Mouse (Mus musculus) kidney, embryonic 14.5 days (tissue): Measurements from ENCODE around the gene Vwc2l. TPM values are rescaled to one million over a fixed set of nuclear protein-coding genes. Genes with fewer than 3 reads are reported as not detected.
A peak's percentile ranks its signal among the peaks of the same experiment; 100 is the strongest.

ENCODE experiments used
- ATAC-seq: fragments of 200-750 bp; cut with Nextera tagmentation; 2 replicates; pipeline ENCODE4 v1.8.0; 2017; ENCODE audit warnings: moderate number of reproducible peaks, mild to moderate bottlenecking, moderate TSS enrichment, moderate library complexity; ENCODE audit not compliant: low FRiP score, low TSS enrichment
- H3K27ac ChIP-seq: fragments of 300-500 bp; sonication (generic); 2 replicates; pipeline ENCODE4 v1.5.1; 2014; ENCODE audit warnings: low read depth, mild to moderate bottlenecking, low read length, moderate library complexity, mixed read lengths
- H3K27me3 ChIP-seq: fragments of 300-500 bp; sonication (generic); 2 replicates; pipeline ENCODE4 v1.6.1; 2014; ENCODE audit warnings: mild to moderate bottlenecking, low read length; ENCODE audit not compliant: control insufficient read depth, insufficient read depth
- H3K36me3 ChIP-seq: fragments of 300-500 bp; sonication (generic); 2 replicates; pipeline ENCODE4 v1.6.1; 2014; ENCODE audit warnings: low read length, mixed read lengths; ENCODE audit not compliant: control insufficient read depth, insufficient read depth
- H3K4me1 ChIP-seq: fragments of 300-500 bp; sonication (generic); 2 replicates; pipeline ENCODE4 v1.6.1; 2014; ENCODE audit warnings: low read length, mixed read lengths; ENCODE audit not compliant: control insufficient read depth, insufficient read depth
- H3K4me2 ChIP-seq: fragments of 300-500 bp; sonication (generic); replicated peaks from 2 replicates; pipeline ENCODE4 v1.6.1; 2014; ENCODE audit warnings: low read depth, mild to moderate bottlenecking, low read length
- H3K4me3 ChIP-seq: fragments of 300-500 bp; sonication (generic); 2 replicates; pipeline ENCODE4 v1.5.1; 2014; ENCODE audit warnings: mild to moderate bottlenecking, low read length
- H3K9ac ChIP-seq: fragments of 300-500 bp; sonication (generic); 2 replicates; pipeline ENCODE4 v1.6.1; 2014; ENCODE audit warnings: low read depth, mild to moderate bottlenecking, low read length, moderate library complexity
- H3K9me3 ChIP-seq: fragments of 300-500 bp; sonication (generic); 2 replicates; pipeline ENCODE4 v1.6.1; 2016; ENCODE audit warnings: low read length; ENCODE audit not compliant: control insufficient read depth
- WGBS: fragments of 180-500 bp; shearing (Covaris S2); extraction: QIAGEN DNeasy Blood & Tissue Kit; methylation state at CpG from one replicate; pipeline ENCODE4 v1.1.7; 2014; 5-methylcytosine and 5-hydroxymethylcytosine counted together
- polyA plus RNA-seq: library from polyadenylated mRNA; unstranded; fragments of >200 nt; fragmentation: Nextera tagmentation; extraction: Ambion mirVana; gene quantifications from 2 replicates; pipeline ENCODE4 v1.2.1, GENCODE M21; 2014

The Vwc2l gene
- polyA plus RNA-seq, 1 experiment from 2014 or later = not detected

DNA sequence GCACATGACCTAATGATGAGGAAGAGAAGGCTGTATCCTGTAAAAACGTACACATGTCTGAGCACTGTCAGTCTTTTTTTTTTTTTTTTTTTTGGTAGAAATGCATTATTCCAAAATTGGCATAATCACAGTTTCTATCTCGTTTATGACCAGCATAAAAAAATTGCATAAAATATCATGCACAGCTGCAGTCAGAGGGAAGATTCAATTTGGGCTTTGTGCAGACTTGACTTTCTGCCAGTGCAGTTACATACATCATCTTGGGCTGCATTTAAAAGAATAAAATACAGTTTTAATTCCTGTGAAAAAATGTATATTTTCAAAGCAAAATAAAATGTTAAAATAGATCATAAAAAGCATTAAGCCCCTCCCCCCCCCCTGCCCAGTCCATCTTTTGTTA is 97.6 kb downstream of the Vwc2l start:
- Histone ChIP-seq H3K27ac (no peak overlapping the region), H3K27me3 (no peaks in the 10 kb centered on the region), H3K9me3 (no peaks in the 10 kb centered on the region), H3K4me3 (no peak overlapping the region), H3K4me1 (no peaks in the 10 kb centered on the region), H3K36me3 (no peaks in the 10 kb centered on the region), H3K9ac (no peak overlapping the region), H3K4me2 (no peak overlapping the region)
- ATAC-seq = no peak
- 58% methylated on average over 2 of the region's 2 CpGs for WGBS

DNA sequence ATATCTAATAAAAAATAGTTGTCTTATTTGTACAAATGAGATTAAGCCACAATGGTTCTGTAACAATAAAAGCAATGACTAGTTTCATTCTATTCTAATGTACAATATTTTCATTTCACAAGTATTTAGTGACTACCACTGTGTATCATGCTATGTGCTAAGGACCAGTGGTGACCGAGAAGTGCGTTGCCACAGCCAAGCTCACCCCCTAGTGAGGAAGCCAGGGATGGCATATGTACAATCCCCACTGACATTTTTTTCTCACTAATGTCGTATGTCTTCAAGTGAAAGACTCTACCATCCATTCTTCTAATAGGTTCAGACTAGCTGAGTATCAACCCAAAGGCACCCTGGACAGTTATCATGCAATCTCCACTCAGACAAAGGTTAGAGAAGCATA is 107.7 kb downstream of the Vwc2l start:
- no peaks in the 10 kb centered on the region for H3K4me1 ChIP-seq
- no peak for ATAC-seq
- no peaks in the 10 kb centered on the region for H3K27me3 ChIP-seq
- 80% methylated on average over 3 of the region's 3 CpGs for WGBS
- no peak overlapping the region for H3K9ac ChIP-seq
- no peaks in the 10 kb centered on the region for H3K36me3 ChIP-seq
- no peak overlapping the region for H3K4me2 ChIP-seq
- H3K27ac ChIP-seq = no peak overlapping the region
- no peaks in the 10 kb centered on the region for H3K9me3 ChIP-seq
- H3K4me3 ChIP-seq = no peak overlapping the region

DNA sequence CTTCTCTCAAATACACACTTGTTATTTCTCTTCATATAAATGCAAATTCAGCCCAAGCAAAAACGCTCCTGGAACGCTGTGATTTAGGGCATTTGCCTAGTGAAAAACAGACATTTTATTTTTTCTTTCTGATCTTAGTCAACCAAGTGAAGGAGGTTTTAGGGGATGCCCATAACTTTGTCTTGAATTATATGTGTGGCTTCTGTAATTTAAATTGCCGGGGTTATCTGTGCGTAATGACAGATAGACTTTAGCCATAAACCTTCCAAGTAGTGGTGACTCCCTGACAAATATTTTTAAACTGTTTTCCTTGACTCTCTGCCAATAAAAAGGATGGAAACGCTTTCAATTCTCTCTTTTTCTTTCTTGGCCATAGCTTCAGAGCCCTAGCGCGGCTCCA is 116.7 kb downstream of the Vwc2l start:
- Histone ChIP-seq H3K27ac (no peak overlapping the region), H3K27me3 (no peaks in the 10 kb centered on the region), H3K36me3 (no peaks in the 10 kb centered on the region), H3K4me1 (no peaks in the 10 kb centered on the region), H3K9ac (no peak overlapping the region), H3K9me3 (no peaks in the 10 kb centered on the region), H3K4me3 (no peak overlapping the region), H3K4me2 (no peak overlapping the region)
- WGBS = 50% methylated on average over 7 of the region's 7 CpGs
- ATAC-seq = peak; percentile 78

DNA sequence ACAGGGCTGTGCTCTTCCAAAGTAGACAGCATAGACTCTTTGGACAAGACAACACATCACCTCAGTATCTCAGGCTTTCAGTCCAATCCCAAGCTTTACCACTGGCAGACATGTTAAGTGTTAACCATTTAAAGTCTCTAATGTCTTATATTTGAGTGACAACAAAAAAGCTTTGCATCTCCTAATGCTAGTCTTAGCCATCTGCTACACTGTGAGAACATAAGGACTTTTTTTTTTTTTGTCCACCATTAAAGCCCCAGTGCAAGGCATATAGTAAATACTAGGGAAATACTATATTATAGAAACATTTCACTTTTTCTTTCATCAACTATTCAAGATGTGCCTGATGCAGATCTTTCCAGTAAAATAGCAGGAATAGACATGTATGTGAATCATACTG is 119.8 kb downstream of the Vwc2l start:
- Histone ChIP-seq H3K36me3 (no peaks in the 10 kb centered on the region), H3K4me1 (no peaks in the 10 kb centered on the region), H3K9ac (no peak overlapping the region), H3K4me2 (no peak overlapping the region), H3K27ac (no peak overlapping the region), H3K4me3 (no peak overlapping the region), H3K27me3 (no peaks in the 10 kb centered on the region), H3K9me3 (no peaks in the 10 kb centered on the region)
- ATAC-seq = no peak

DNA sequence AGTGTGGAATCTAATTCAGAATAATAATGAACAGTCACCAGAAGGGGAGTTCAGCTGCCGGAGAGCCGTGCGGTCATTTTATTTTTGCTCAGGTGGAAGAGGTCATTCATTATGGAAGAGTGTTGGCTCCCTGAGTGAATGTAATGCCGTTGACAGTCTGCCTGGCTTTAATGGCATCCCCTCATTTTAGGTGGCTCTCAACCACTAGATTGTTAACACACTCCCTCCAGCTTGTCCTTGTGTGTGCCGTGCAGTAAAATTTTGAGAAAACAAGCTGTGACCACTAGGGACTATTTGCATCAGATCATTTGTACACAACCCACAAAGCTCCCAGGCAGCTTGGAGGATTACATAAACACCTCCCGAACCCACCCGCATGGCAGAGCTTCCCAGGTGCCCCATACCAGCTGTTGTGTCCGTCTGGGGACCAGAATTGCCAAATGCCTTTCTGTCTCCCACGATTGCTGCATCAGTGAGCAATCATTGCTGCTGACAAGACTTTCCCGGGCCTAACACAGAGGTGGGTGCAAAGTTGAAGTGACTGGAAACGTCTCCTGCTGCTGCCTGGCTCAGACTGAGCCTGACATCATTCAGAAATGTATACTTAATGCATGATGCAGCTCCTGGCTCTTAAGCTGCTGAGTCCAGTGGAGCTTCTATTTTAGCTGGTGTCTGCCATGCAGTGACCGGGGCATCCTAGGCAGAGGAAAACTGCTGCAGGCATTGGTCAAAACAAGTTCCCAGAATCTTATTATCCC is 126.3 kb downstream of the Vwc2l start:
- H3K27me3 ChIP-seq = peaks cover 2% of the 10 kb centered on the region; the same call in 1 of the 2 replicates
- no peaks in the 10 kb centered on the region for H3K36me3 ChIP-seq
- 68% methylated on average over 12 of the region's 12 CpGs for WGBS
- H3K9ac ChIP-seq = no peak overlapping the region
- H3K4me2 ChIP-seq = no peak overlapping the region
- no peak overlapping the region for H3K27ac ChIP-seq
- ATAC-seq = no peak
- no peak overlapping the region for H3K4me3 ChIP-seq
- no peaks in the 10 kb centered on the region for H3K4me1 ChIP-seq
- no peaks in the 10 kb centered on the region for H3K9me3 ChIP-seq

DNA sequence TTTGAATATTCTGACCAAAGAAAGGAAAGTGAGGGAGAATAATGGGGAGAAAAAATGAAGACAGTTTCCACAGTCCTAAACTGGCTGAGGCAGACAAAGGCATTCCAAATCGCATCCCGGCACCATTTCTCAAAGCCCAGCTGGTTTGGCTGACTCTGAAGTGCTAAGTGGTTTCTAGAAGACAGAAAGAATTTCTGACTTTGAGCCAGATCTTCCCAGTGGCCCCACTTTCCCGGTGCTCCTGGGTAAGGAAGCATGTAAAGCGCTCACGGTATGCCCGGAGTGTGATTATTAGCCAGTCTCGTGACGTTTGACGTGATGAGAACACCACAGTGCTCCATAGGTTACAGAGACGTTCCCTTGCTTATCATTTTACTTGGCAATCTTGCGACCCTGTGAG is 127.9 kb downstream of the Vwc2l start:
- Histone ChIP-seq H3K4me3 (no peak overlapping the region), H3K36me3 (no peaks in the 10 kb centered on the region), H3K9ac (no peak overlapping the region), H3K9me3 (no peaks in the 10 kb centered on the region), H3K27me3 (peaks cover 2% of the 10 kb centered on the region; the same call in 1 of the 2 replicates), H3K4me1 (no peaks in the 10 kb centered on the region), H3K4me2 (no peak overlapping the region), H3K27ac (no peak overlapping the region)
- ATAC-seq = no peak
- 89% methylated on average over 11 of the region's 11 CpGs for WGBS

DNA sequence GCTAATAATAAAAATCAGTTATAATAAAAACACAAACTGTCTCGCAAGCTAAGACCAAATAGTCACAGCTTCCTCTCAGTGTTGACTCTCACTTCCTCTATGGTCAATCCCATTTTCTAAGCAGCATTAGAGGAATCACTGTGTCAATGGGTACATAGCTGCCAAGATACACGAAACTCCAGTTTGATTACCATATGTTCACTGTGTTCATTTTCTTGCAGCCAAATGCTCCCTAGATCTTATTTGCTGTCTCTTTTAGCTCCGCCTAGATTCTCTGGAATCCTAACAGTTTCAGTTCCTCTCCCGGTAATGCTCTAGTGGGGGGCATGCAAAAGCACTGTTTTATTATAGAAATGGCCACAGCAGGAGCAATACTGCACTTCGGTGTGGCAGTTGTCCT is 130.4 kb downstream of the Vwc2l start:
- WGBS = 82% methylated on average over 5 of the region's 5 CpGs
- ATAC-seq = no peak
- Histone ChIP-seq H3K4me2 (no peak overlapping the region), H3K27ac (no peak overlapping the region), H3K9me3 (no peaks in the 10 kb centered on the region), H3K9ac (no peak overlapping the region), H3K27me3 (peaks cover 2% of the 10 kb centered on the region; the same call in 1 of the 2 replicates), H3K36me3 (no peaks in the 10 kb centered on the region), H3K4me1 (no peaks in the 10 kb centered on the region), H3K4me3 (no peak overlapping the region)

DNA sequence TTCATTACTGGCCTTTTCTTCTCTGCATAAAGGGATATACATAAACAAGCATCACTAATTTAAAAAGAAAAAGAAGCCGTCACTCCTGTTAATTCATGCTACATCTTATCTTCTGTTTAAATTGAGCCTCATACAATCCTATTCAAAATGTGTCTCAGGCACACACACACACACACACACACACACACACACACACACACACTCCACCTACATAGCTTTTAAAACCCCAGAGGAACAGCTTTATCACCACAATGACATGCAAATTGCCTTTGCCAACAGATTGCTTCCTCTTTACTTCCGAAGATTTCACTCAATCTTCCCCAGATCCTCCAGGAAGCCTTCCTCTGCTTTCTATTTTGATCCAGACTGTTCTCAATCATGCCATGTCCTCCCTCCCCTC is 136.2 kb downstream of the Vwc2l start:
- 60% methylated on average over 2 of the region's 2 CpGs for whole genome bisulfite sequencing
- H3K4me1 ChIP-seq = no peaks in the 10 kb centered on the region
- H3K36me3 ChIP-seq = no peaks in the 10 kb centered on the region
- no peaks in the 10 kb centered on the region for H3K9me3 ChIP-seq
- ATAC-seq = no peak
- no peak overlapping the region for H3K27ac ChIP-seq
- H3K4me2 ChIP-seq = no peak overlapping the region
- no peak overlapping the region for H3K4me3 ChIP-seq
- no peak overlapping the region for H3K9ac ChIP-seq
- no peaks in the 10 kb centered on the region for H3K27me3 ChIP-seq

DNA sequence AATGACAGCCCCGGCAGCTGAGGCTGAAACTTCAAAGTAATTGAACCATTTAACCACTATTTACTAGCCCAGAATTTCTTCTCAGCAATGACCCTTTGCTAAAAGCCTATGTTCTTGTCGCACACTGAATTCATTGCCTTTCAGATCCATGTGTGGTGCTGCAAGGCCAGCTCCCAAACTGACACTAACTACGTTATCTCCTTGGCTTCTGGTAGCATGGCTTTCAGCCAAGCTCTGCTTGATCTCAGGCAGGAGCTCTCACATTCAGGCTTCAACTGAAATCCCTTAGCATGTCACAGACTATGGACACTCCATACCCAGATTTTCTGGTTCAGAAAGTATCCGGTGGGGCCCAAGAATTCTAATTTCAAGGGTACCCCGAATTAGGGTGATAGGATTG is 140.6 kb downstream of the Vwc2l start:
- Histone ChIP-seq H3K4me3 (no peak overlapping the region), H3K27me3 (no peaks in the 10 kb centered on the region), H3K9me3 (no peaks in the 10 kb centered on the region), H3K36me3 (no peaks in the 10 kb centered on the region), H3K9ac (no peak overlapping the region), H3K4me2 (no peak overlapping the region), H3K27ac (no peak overlapping the region), H3K4me1 (no peaks in the 10 kb centered on the region)
- WGBS = 49% methylated on average over 5 of the region's 5 CpGs
- ATAC-seq = no peak
